Mouse (Mus musculus) forebrain, embryonic 16.5 days (tissue): ENCODE measurements around the gene Iqsec2. TPM values are rescaled to one million over a fixed set of nuclear protein-coding genes. Genes with fewer than 3 reads are reported as not detected.

Experiments
- polyA plus RNA-seq: library from polyadenylated mRNA; unstranded; fragments of >200 nt; fragmentation: Nextera tagmentation; extraction: Ambion mirVana; gene quantifications from 2 replicates; pipeline ENCODE4 v1.2.1, GENCODE M21; 2015

Iqsec2 gene
- polyA plus RNA-seq, 1 experiment from 2014 or later: 5.8 TPM

Other genes starting within 250 kb of the Iqsec2 start
- 120 and 123 TPM in 2 replicates for gene Hsd17b10, start 142.4 kb upstream of the Iqsec2 start, polyA plus RNA-seq
- 1.7 and 2.6 TPM in 2 replicates for gene Ribc1, start 128.0 kb upstream of the Iqsec2 start, polyA plus RNA-seq
- gene Smc1a, start 127.8 kb upstream of the Iqsec2 start, polyA plus RNA-seq: 99.2 and 109 TPM in 2 replicates
- 38.3 and 38.6 TPM in 2 replicates for gene Kdm5c, start 88.8 kb downstream of the Iqsec2 start, polyA plus RNA-seq
- gene Kantr, start 183.2 kb downstream of the Iqsec2 start, polyA plus RNA-seq: 27.3 and 35.1 TPM in 2 replicates
- 49.2 and 60.6 TPM in 2 replicates for gene Tspyl2, start 198.2 kb downstream of the Iqsec2 start, polyA plus RNA-seq
- gene Gpr173, start 224.4 kb downstream of the Iqsec2 start, polyA plus RNA-seq: 10.1 and 11.1 TPM in 2 replicates